Mouse (Mus musculus) G1E (cell line): ENCODE results near the gene Zfp518b.

Experiments
- CTCF ChIP-seq: IDR thresholded peaks from 2 replicates; pipeline ENCODE4 v1.5.1; 2012; ENCODE audit warnings: low read depth, low read length, inconsistent platforms, mixed read lengths
- GATA1 ChIP-seq: IDR thresholded peaks from 2 replicates; pipeline ENCODE4 v1.6.1; 2012; ENCODE audit warnings: borderline replicate concordance, low read length, inconsistent platforms, mixed read lengths
- TAL1 ChIP-seq: conservative IDR thresholded peaks from 2 replicates; pipeline ENCODE4 v1.6.1; 2012; ENCODE audit warnings: low read depth, low read length, inconsistent platforms, mixed read lengths

GRCm38 (mm10) chr5:38656204-38656603 lies 28.4 kb downstream of the Zfp518b start:
- no peak for TF ChIP-seq TAL1
- TF ChIP-seq GATA1: no peak
- TF ChIP-seq CTCF: no peak
